Mouse (Mus musculus) gonadal fat pad, adult 2 months (tissue): ENCODE data around the gene Coro6. TPM values are rescaled to one million over a fixed set of nuclear protein-coding genes. Genes with fewer than 3 reads are reported as not detected.

ENCODE experiments used
- DNase-seq: peaks from one replicate; pipeline ENCODE4 v3.0.0-alpha.2; 2012; ENCODE audit warnings: low read depth
- polyA plus RNA-seq: library from polyadenylated mRNA; depleted of rRNA; stranded (reverse); fragments of >200 nt; gene quantifications from 2 replicates; pipeline ENCODE4 v1.2.3, GENCODE M21; 2012

Gene Coro6
- polyA plus RNA-seq, 1 experiment: 15.9 TPM

DNA sequence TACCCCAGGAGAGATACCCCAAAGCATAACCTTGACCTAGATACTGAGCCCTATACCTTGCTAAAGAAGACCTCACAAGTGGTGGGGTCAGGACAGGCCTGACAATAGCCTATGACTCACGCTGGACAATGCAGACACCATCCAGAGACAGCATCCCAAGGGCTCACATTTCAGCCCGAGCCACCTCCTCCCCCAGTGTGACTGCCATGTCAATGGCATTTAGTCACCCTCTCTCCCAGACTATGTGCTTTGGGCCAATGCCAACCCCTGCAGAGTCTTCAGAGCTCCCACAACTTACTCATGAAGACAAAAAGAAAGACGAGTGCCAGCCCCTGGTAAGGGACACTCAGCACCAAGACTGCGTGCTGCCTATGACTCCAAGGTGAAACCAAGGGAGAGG lies 2.5 kb downstream of the Coro6 start:
- no peak for DNase-seq

DNA sequence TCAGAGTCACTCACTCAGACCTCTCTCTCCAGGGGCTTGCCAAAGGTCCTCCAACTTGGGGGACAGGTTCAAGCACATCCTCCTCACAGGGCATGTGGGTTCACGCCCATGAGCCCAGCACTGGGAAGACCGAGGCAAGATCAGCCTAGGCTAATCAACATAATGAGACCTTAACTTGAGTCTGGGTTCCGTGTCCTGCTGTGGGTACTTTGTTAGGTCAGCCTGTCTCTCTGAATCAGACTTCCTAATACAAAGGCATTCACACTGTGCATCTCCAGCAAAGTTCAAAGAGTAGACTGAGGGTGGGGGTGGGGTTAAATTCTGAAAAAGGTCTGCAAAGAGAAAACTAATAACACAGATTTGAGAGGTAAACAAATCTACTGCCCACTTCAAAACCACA lies 2.9 kb downstream of the Coro6 start:
- DNase-seq: no peak

DNA sequence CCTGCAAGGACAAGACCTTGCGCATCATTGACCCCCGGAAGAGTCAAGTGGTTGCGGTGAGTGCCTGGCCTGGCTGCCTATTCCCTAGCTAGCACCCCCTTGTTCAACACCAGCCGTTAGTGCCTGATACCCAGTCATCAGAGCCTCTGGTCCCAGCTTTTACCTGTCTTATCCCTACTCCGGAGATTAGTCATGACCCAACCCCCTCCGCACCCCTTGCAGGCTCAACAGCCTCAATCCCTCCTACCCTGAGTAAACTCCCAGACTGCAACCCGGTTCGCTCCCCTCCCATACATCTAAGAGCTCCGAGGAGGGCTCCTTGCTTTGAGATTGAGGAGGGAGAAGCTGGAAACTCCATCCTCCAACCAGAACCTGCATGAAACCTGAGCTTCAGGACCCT lies 4.3 kb downstream of the Coro6 start:
- no peak for DNase-seq

DNA sequence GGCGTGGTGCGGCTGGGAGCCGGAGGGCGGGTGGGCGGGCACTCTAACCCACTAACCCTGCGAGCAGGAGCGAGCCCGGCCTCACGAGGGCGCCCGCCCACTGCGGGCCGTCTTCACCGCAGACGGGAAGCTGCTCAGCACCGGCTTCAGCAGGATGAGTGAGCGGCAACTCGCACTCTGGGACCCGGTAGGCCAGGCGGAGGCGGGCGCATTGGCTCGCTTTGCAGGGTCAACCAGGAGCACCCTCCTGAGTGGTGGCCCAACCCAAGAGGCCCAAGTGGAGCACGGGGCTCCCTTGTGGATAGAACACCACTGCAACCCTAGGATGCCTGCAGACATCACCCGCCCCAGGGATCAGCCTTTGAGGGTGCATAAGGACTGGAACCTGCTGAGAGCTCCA lies 4.9 kb downstream of the Coro6 start:
- DNase-seq: no peak

- no peak for DNase-seq
These were observed 5.6 kb downstream of the Coro6 start for GRCm38 (mm10) chr11:77467784-77468183.

- DNase-seq: no peak
These were observed 6.2 kb downstream of the Coro6 start for GRCm38 (mm10) chr11:77468397-77468796.

GRCm38 (mm10) chr11:77471407-77471806 lies 9.2 kb downstream of the Coro6 start:
- no peak for DNase-seq

DNA sequence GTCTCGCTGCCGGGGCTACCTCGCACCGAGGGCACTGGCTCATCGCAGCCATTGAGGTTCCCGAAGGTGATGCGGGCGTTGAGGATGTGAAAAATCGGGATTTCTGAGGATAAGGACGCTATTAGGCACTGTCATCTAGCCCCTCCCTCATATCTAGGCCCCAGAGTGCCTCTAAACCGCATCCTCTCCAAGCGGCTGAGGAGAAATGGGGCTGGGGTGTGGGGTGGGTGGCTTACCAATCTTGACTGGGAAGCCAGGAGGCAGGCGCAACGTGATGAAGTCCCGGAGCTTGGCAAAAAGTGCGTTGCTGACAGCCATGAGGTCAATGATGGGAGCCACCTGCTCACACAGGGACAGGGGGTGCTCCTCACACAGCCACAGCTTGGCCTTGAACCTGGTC lies 10.6 kb downstream of the Coro6 start:
- no peak for DNase-seq

GRCm38 (mm10) chr11:77476216-77476615 lies 14.0 kb downstream of the Coro6 start:
- no peak for DNase-seq

GRCm38 (mm10) chr11:77476895-77477294 lies 14.7 kb downstream of the Coro6 start:
- no peak for DNase-seq

DNA sequence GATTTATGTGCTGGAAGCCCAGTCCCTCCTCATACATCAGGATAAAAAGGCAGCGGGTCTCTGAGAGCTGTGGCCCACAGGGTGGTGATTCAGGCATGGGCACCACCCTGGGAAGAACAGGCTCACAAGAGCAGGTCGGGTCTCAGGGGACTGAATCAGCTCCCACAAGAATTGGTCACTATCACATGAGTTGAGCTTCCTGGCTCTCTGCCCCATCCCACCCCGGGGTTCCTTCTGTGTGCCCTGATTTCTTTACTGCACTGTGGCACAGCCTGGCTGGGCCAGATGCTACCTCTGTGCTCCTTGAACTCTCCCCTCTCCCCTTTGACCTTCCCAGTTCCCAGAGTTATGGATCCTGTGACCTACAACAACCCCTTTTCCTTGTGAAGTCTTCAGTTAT lies 20.8 kb downstream of the Coro6 start:
- DNase-seq: no peak

DNA sequence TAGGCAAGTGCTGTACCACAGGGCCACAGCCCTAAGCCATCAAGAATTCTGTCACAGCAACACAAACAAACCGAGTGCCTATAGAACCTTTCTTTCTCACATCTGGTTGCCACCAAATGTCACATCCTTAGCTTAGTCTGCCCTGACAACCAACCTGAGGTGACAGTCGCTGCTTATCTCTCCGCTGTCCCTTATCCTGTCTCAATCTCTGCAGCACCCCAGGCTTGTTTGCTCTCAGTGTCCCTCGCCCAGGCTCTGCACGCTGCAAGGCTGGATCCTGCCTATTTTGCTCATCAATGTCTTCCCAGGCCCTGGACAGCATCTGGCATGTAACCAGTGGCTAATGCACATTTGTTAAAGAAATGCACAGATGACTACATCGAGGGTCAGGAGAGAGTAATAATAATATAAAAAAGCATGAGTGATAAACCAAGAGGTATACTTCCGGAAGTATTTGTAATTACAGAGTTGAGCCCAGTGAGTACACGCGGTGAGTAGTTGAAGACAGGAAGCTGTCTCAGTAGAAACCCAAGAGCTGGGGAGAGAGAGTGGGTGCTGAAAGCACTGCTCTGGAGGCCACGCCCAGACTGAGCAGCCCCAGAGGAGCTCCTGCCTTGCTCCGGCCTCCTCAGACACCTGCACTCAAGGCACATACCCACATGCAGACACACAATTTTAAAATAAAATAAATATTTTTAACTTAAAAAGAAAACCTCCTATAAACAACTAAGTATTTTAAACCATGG lies 21.5 kb downstream of the Coro6 start:
- DNase-seq: no peak

DNA sequence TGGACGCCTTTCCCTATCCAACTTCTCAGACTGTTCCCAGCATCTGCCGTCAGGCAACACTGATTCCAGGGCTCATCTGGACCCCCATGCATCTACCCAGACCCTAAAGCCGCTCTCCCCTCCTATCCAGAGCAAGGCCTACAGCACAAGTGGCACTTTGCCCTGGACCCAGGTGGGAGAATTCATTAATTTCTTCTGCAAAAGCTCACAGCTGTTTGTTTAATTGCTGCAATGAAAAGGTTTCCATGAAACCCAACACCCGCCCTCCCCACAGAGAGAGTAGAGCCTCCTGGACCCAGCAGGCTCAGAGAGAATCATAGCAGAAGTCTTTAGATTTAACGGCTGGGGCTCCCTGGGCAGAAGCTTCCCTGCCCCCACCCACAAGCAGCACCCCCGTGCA lies 23.0 kb downstream of the Coro6 start:
- no peak for DNase-seq

GRCm38 (mm10) chr11:77486798-77487197 lies 24.6 kb downstream of the Coro6 start:
- no peak for DNase-seq

GRCm38 (mm10) chr11:77488771-77489581 lies 26.8 kb downstream of the Coro6 start:
- no peak for DNase-seq

DNA sequence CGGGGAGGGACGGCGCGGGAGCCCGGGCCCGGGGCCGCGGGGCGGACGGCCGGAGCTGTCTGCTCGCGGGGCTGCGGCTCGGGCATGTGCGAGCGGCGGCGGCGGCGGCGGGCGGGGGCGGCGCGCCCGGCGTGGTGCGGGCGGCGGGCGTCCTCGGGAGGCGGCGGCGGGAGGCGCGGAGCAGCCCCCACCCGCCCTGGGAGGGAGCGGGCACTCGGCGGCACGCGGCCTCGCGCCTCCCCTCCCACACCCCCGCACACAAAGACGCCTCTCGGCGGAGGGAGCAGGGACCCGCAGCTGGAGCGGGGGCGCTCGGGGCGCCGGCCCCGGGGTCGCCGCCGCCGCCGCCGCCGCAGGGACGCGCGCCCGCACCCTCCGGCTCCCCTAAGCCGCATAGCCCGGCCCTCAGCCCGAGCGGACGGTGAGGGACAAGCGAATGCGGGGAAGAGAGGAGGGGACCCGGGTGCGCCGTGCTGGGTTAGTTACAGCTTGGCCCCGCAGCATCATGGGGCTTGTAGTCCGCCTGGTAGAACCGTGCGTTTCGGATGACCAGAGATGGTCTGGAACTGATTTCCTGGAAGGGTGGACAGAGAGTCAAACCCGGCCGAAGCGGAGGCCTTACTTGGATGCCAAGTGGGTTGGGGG lies 27.5 kb downstream of the Coro6 start, which contains the start of gene Ankrd13b:
Ankrd13b (minus strand) TSS at position 88 of the 645 bp plus-strand sequence.
- DNase-seq: no peak

GRCm38 (mm10) chr11:77490451-77490850 lies 28.2 kb downstream of the Coro6 start:
- no peak for DNase-seq

GRCm38 (mm10) chr11:77491123-77491501 lies 28.9 kb downstream of the Coro6 start:
- no peak for DNase-seq

- no peak for DNase-seq
These were observed 29.5 kb downstream of the Coro6 start for GRCm38 (mm10) chr11:77491502-77492291.

DNA sequence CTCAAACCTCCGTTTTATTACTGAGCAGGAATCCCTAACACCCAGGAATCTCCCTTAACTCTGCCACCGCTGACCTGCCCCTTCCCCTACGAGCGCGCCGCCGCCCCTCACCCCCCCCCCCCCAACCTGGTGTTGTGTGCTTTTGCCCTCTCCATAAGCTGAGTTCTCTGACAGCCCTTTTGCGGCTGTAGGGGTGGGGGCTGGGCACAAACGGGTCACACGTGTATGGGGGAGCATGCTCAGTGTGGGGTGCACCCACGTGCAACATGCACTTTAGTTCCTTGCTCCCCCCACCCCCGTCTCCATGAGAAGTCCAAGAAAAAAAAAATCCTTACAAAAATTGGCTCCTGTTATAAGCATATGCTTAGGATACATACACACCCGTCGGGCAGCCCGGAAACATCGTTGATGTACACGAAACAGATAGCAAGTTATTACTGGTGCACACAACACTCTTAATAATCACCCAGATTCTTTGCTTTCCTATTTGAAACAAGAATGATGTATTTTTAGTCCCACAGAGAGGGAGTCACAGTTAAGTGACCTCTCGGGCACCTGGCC lies 30.2 kb downstream of the Coro6 start:
- no peak for DNase-seq

GRCm38 (mm10) chr11:77492911-77493332 lies 30.7 kb downstream of the Coro6 start:
- no peak for DNase-seq
